Mouse (Mus musculus): Measurements from ENCODE around the gene Ext2. TPM values are rescaled to one million over a fixed set of nuclear protein-coding genes. Genes with fewer than 3 reads are reported as not detected.
A peak's percentile ranks its signal among the peaks of the same experiment; 100 is the strongest.

The Ext2 gene
- polyA plus RNA-seq, 1 experiment from 2014 or later, result 111 TPM

DNA sequence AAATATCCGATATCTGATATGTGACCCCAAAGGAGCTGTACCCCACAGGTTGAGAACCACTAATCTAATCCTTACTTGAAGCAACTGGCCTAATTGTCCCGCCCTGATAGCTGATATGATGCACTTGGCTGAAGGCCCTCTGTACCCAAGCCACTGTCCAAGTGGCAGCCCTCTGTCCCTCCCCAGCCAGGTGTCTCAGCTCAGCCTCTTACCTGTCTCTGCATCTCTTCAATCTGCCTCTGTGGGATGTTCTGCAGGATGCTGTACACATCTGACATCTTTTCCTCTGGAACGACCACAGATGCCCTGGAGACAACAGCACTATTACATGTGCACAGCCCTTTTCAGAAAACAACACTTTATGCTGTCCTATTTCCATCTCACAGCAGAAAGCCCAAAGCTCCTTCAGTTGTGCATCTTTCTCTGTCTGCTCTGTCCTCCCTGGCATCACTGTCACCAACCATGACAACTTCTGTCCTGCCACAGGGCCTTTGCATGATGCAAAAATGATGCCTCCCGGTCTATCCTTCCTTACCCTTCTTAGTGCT is 31.5 kb downstream of the Ext2 start:
- H3K9ac ChIP-seq (ENCODE audit: low read depth, low read length), result no peak overlapping the region
- H3K4me1 ChIP-seq (replicated peaks; ENCODE audit: insufficient read depth, low read length), result no peaks in the 10 kb centered on the region; the same call in 1 of the 2 replicates
- no peaks in the 10 kb centered on the region for H3K27me3 ChIP-seq (ENCODE audit: insufficient read depth, low read length)
- no peak overlapping the region for H3K4me3 ChIP-seq (replicated peaks; ENCODE audit: low read depth, low read length)
- H3K36me3 ChIP-seq (ENCODE audit: insufficient read depth, low read length), result peaks cover 17% of the 10 kb centered on the region; the same call in 1 of the 2 replicates
- peak overlapping the region; percentile 81; the same call in 1 of the 2 replicates for H3K27ac ChIP-seq
- DNase-seq (ENCODE audit: low spot score) (no peak), ATAC-seq (replicated peaks; ENCODE audit: low FRiP score, low read depth) (no peak)
- H3K9me3 ChIP-seq (replicated peaks; ENCODE audit: low read length), result no peaks in the 10 kb centered on the region
- WGBS, result 87% methylated on average over 4 of the region's 4 CpGs
- no peak overlapping the region for H3K4me2 ChIP-seq (ENCODE audit: low read length)
- no peak for TF ChIP-seq CTCF (IDR thresholded peaks at IDR 0.05; ENCODE audit: low read depth)

DNA sequence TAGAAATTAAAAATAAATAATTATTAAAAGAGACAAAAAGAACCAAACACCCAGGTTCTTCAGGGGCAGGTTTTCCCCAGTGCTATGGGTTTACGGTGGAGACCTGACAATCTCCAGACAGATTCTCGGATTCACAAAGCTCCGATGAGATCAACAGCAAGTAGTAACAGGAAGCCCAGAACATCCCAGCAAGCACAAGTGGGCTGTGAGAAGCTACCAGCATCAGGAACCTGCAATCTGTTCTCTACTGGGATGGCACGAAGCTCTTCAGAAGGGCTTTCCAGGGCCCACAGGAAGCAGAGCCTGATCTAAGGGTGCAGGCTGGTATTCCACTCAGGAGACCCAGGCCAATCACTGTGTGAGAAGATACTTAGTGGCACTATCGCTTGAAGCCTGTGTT is 33.8 kb downstream of the Ext2 start:
- no peak for DNase-seq (ENCODE audit: low spot score)
- Histone ChIP-seq H3K4me2 (ENCODE audit: low read length) (no peak overlapping the region), H3K27ac (no peak overlapping the region), H3K9ac (ENCODE audit: low read depth, low read length) (no peak overlapping the region), H3K36me3 (ENCODE audit: insufficient read depth, low read length) (peaks cover 9% of the 10 kb centered on the region; the same call in 1 of the 2 replicates), H3K27me3 (ENCODE audit: insufficient read depth, low read length) (no peaks in the 10 kb centered on the region), H3K4me1 (replicated peaks; ENCODE audit: insufficient read depth, low read length) (no peaks in the 10 kb centered on the region; the same call in 1 of the 2 replicates), H3K4me3 (replicated peaks; ENCODE audit: low read depth, low read length) (no peak overlapping the region), H3K9me3 (replicated peaks; ENCODE audit: low read length) (no peaks in the 10 kb centered on the region)
- ATAC-seq (replicated peaks; ENCODE audit: low FRiP score, low read depth), result no peak
- 82% methylated on average over 5 of the region's 5 CpGs for WGBS
- TF ChIP-seq CTCF (IDR thresholded peaks at IDR 0.05; ENCODE audit: low read depth), result no peak

DNA sequence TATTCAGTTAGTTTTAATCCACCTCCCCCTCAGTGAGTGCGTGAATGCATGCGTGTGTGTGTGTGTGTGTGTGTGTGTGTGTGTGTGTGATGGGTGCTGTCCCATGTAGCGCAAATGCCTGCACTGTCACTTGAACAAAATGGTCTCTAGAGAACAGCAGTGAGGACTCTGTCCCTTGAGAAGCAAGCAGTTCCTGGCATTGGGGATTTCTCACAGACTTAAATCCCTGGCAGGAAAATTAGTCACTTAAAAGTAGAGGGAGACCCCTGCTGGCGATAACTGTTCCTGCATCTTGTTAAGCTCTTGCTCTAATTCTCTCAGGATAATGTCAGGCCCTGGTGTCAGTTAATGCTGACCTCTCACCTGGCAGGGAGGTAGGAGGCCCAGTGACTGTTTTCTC is 36.2 kb downstream of the Ext2 start:
- Histone ChIP-seq H3K4me1 (replicated peaks; ENCODE audit: insufficient read depth, low read length) (0 out of 2 replicates have a peak, but pooled peaks cover 4% of the 10 kb centered on the region), H3K4me2 (ENCODE audit: low read length) (no peak overlapping the region), H3K27ac (no peak overlapping the region), H3K4me3 (replicated peaks; ENCODE audit: low read depth, low read length) (no peak overlapping the region), H3K9me3 (replicated peaks; ENCODE audit: low read length) (no peaks in the 10 kb centered on the region), H3K9ac (ENCODE audit: low read depth, low read length) (no peak overlapping the region), H3K36me3 (ENCODE audit: insufficient read depth, low read length) (0 out of 2 replicates have a peak, but pooled peaks cover 8% of the 10 kb centered on the region), H3K27me3 (ENCODE audit: insufficient read depth, low read length) (no peaks in the 10 kb centered on the region)
- 42% methylated on average over 4 of the region's 4 CpGs for WGBS
- peak; percentile 89 for TF ChIP-seq CTCF (IDR thresholded peaks at IDR 0.05; ENCODE audit: low read depth)
- ATAC-seq (replicated peaks; ENCODE audit: low FRiP score, low read depth) (peak; percentile 38; the same call in 1 of the 2 replicates), DNase-seq (ENCODE audit: low spot score) (peak; percentile 94)

DNA sequence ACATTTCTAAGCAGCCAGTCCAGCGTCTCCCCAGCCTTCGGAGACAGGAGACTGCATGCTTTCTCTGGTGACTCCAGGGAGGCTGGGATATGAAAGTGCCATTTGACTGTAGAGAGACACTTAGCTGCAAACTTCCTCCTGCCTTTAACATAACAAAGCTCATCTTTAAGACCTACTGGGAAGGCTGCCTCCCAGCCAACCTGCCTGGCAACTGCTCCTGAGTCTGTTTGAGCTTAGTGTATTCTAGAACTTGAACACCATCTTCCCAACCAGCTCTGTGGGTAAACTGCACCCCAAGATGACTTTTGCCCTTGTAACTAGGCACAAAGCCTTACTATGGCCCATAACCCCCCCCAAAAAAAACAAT is 37.0 kb downstream of the Ext2 start:
- Histone ChIP-seq H3K4me2 (ENCODE audit: low read length) (no peak overlapping the region), H3K27ac (no peak overlapping the region), H3K4me3 (replicated peaks; ENCODE audit: low read depth, low read length) (no peak overlapping the region), H3K36me3 (ENCODE audit: insufficient read depth, low read length) (0 out of 2 replicates have a peak, but pooled peaks cover 4% of the 10 kb centered on the region), H3K4me1 (replicated peaks; ENCODE audit: insufficient read depth, low read length) (0 out of 2 replicates have a peak, but pooled peaks cover 4% of the 10 kb centered on the region), H3K9ac (ENCODE audit: low read depth, low read length) (no peak overlapping the region), H3K9me3 (replicated peaks; ENCODE audit: low read length) (no peaks in the 10 kb centered on the region), H3K27me3 (ENCODE audit: insufficient read depth, low read length) (no peaks in the 10 kb centered on the region)
- ATAC-seq (replicated peaks; ENCODE audit: low FRiP score, low read depth) (no peak), DNase-seq (ENCODE audit: low spot score) (no peak)
- no peak for TF ChIP-seq CTCF (IDR thresholded peaks at IDR 0.05; ENCODE audit: low read depth)
- WGBS, result 47% methylated on average over 2 of the region's 2 CpGs

DNA sequence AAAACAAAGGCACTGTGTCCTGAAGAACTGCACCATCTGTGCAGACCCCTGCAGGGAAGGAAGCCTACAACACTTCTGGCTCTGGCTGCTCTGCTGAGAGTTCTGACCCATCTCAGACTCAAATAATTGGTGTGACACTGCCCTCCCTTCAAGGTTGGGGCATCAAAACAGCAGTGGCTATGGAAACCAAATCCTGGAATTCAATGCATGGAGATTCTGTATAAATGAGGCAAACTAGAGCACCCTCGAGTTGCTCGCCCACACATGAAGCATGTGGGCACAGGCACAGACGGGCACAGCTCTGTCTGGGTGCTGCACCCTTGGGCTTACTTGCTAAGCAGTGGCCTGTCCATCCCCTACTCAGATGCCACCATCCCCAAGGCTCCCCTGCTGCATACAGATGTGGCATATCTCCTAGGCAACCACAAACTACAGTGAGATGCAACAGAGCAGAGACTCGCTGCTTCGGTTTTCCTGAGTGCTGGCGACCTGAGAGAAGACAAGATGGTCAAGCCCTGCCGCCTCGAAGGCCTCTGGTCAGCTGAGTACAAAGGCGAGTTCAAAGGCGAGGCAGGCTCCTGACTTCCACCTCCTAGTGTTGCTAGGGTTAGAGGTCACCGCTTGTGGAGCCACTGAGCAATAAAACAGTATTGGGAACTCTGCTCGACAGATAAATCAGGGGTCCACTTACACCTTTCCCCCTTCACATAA is 37.5 kb downstream of the Ext2 start:
- peaks cover 4% of the 10 kb centered on the region; the same call in 1 of the 2 replicates for H3K4me1 ChIP-seq (replicated peaks; ENCODE audit: insufficient read depth, low read length)
- no peak overlapping the region for H3K27ac ChIP-seq
- DNase-seq (ENCODE audit: low spot score) (no peak), ATAC-seq (replicated peaks; ENCODE audit: low FRiP score, low read depth) (0 out of 2 replicates have a peak, but pooled peaks have one; percentile 9)
- no peak overlapping the region for H3K4me3 ChIP-seq (replicated peaks; ENCODE audit: low read depth, low read length)
- 0 out of 2 replicates have a peak, but pooled peaks cover 4% of the 10 kb centered on the region for H3K36me3 ChIP-seq (ENCODE audit: insufficient read depth, low read length)
- no peak overlapping the region for H3K4me2 ChIP-seq (ENCODE audit: low read length)
- no peak overlapping the region for H3K9ac ChIP-seq (ENCODE audit: low read depth, low read length)
- no peaks in the 10 kb centered on the region for H3K27me3 ChIP-seq (ENCODE audit: insufficient read depth, low read length)
- no peak for TF ChIP-seq CTCF (IDR thresholded peaks at IDR 0.05; ENCODE audit: low read depth)
- 47% methylated on average over 12 of the region's 12 CpGs for WGBS
- no peaks in the 10 kb centered on the region for H3K9me3 ChIP-seq (replicated peaks; ENCODE audit: low read length)

DNA sequence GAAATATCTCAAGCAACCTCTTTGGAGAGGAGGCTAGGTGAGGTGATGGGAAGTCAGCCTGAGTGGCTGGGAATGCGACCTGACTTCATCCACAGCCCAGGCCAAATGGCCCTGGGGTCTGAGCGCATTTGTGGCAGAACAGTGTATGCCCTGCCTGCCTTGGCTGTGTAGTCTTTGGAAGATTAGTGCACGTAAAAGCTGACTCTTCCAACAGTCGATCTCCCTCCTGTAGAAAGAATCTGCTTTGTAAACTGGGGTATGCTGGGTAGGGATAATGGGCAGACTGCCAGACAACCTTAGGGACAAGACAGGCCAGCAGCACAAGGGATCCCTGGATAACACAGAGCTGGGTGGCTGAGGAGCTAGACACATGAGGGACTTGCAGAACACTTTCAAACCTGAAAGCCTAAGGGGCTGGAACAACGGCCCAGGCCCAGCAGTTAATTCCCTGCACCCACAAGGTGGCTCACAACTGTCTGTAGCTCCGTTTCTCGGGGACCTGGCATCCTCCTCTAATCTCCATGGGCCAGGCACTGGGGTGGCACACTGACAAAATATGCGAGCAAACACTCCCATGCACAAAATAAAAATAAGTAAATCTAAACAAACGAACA is 38.3 kb downstream of the Ext2 start:
- Histone ChIP-seq H3K36me3 (ENCODE audit: insufficient read depth, low read length) (0 out of 2 replicates have a peak, but pooled peaks cover 4% of the 10 kb centered on the region), H3K4me2 (ENCODE audit: low read length) (no peak overlapping the region), H3K9me3 (replicated peaks; ENCODE audit: low read length) (no peaks in the 10 kb centered on the region), H3K27ac (no peak overlapping the region), H3K9ac (ENCODE audit: low read depth, low read length) (no peak overlapping the region), H3K4me1 (replicated peaks; ENCODE audit: insufficient read depth, low read length) (peaks cover 7% of the 10 kb centered on the region; the same call in 1 of the 2 replicates), H3K27me3 (ENCODE audit: insufficient read depth, low read length) (no peaks in the 10 kb centered on the region), H3K4me3 (replicated peaks; ENCODE audit: low read depth, low read length) (no peak overlapping the region)
- 85% methylated on average over 9 of the region's 9 CpGs for WGBS
- DNase-seq (ENCODE audit: low spot score) (no peak), ATAC-seq (replicated peaks; ENCODE audit: low FRiP score, low read depth) (no peak)
- TF ChIP-seq CTCF (IDR thresholded peaks at IDR 0.05; ENCODE audit: low read depth), result no peak

Data from kidney, postnatal 0 days (tissue).